Mouse (Mus musculus): ENCODE data around the gene Atp6v0b. TPM values are rescaled to one million over a fixed set of nuclear protein-coding genes. Genes with fewer than 3 reads are reported as not detected.

Atp6v0b gene
- polyA plus RNA-seq, 1 experiment from 2014 or later, result 531 TPM

- 83% methylated on average over 7 of the region's 7 CpGs for WGBS
- Histone ChIP-seq H3K27ac (ENCODE audit: low read length) (no peak overlapping the region), H3K9ac (replicated peaks; ENCODE audit: low read depth, low read length) (0 out of 2 replicates have a peak overlapping the region, but pooled peaks have one; percentile 29), H3K27me3 (replicated peaks; ENCODE audit: control insufficient read depth, insufficient read depth, low read length) (no peaks in the 10 kb centered on the region), H3K4me3 (replicated peaks; ENCODE audit: low read length) (no peak overlapping the region), H3K4me1 (replicated peaks; ENCODE audit: control insufficient read depth, insufficient read depth, low read length) (no peaks in the 10 kb centered on the region; the same call in 1 of the 2 replicates), H3K4me2 (ENCODE audit: low read length) (no peak overlapping the region), H3K36me3 (ENCODE audit: control insufficient read depth, insufficient read depth) (no peaks in the 10 kb centered on the region), H3K9me3 (ENCODE audit: control insufficient read depth, low read length) (no peaks in the 10 kb centered on the region)
- no peak for ATAC-seq
These were observed 36.3 kb downstream of the Atp6v0b start for GRCm38 (mm10) chr4:117850871-117851270.

GRCm38 (mm10) chr4:117850176-117850575, 37.0 kb downstream of the Atp6v0b start:
- 71% methylated on average over 7 of the region's 7 CpGs for WGBS
- no peak overlapping the region for H3K4me2 ChIP-seq (ENCODE audit: low read length)
- H3K36me3 ChIP-seq (ENCODE audit: control insufficient read depth, insufficient read depth), result no peaks in the 10 kb centered on the region
- no peak for ATAC-seq
- no peaks in the 10 kb centered on the region; the same call in 1 of the 2 replicates for H3K4me1 ChIP-seq (replicated peaks; ENCODE audit: control insufficient read depth, insufficient read depth, low read length)
- H3K9ac ChIP-seq (replicated peaks; ENCODE audit: low read depth, low read length), result no peak overlapping the region
- no peaks in the 10 kb centered on the region for H3K27me3 ChIP-seq (replicated peaks; ENCODE audit: control insufficient read depth, insufficient read depth, low read length)
- H3K27ac ChIP-seq (ENCODE audit: low read length), result no peak overlapping the region
- H3K9me3 ChIP-seq (ENCODE audit: control insufficient read depth, low read length), result no peaks in the 10 kb centered on the region
- no peak overlapping the region for H3K4me3 ChIP-seq (replicated peaks; ENCODE audit: low read length)

- no peak overlapping the region for H3K27ac ChIP-seq (ENCODE audit: low read length)
- no peak overlapping the region for H3K4me2 ChIP-seq (ENCODE audit: low read length)
- WGBS, result 10% methylated on average over 5 of the region's 5 CpGs
- H3K36me3 ChIP-seq (ENCODE audit: control insufficient read depth, insufficient read depth), result no peaks in the 10 kb centered on the region
- no peaks in the 10 kb centered on the region for H3K27me3 ChIP-seq (replicated peaks; ENCODE audit: control insufficient read depth, insufficient read depth, low read length)
- no peak overlapping the region for H3K9ac ChIP-seq (replicated peaks; ENCODE audit: low read depth, low read length)
- H3K9me3 ChIP-seq (ENCODE audit: control insufficient read depth, low read length), result no peaks in the 10 kb centered on the region
- no peak overlapping the region for H3K4me3 ChIP-seq (replicated peaks; ENCODE audit: low read length)
- peak; percentile 39; the same call in 1 of the 2 replicates for ATAC-seq
- H3K4me1 ChIP-seq (replicated peaks; ENCODE audit: control insufficient read depth, insufficient read depth, low read length), result no peaks in the 10 kb centered on the region; the same call in 1 of the 2 replicates
These were observed 37.6 kb downstream of the Atp6v0b start for GRCm38 (mm10) chr4:117849506-117849905.

GRCm38 (mm10) chr4:117849063-117849462, 38.1 kb downstream of the Atp6v0b start:
- H3K4me2 ChIP-seq (ENCODE audit: low read length), result no peak overlapping the region
- 0 out of 2 replicates have a peak, but pooled peaks have one; percentile 20 for ATAC-seq
- H3K4me1 ChIP-seq (replicated peaks; ENCODE audit: control insufficient read depth, insufficient read depth, low read length), result no peaks in the 10 kb centered on the region; the same call in 1 of the 2 replicates
- WGBS, result 46% methylated on average over 17 of the region's 17 CpGs
- no peak overlapping the region for H3K27ac ChIP-seq (ENCODE audit: low read length)
- no peaks in the 10 kb centered on the region for H3K9me3 ChIP-seq (ENCODE audit: control insufficient read depth, low read length)
- no peak overlapping the region for H3K4me3 ChIP-seq (replicated peaks; ENCODE audit: low read length)
- H3K9ac ChIP-seq (replicated peaks; ENCODE audit: low read depth, low read length), result no peak overlapping the region
- no peaks in the 10 kb centered on the region for H3K36me3 ChIP-seq (ENCODE audit: control insufficient read depth, insufficient read depth)
- H3K27me3 ChIP-seq (replicated peaks; ENCODE audit: control insufficient read depth, insufficient read depth, low read length), result no peaks in the 10 kb centered on the region

GRCm38 (mm10) chr4:117847011-117847410, 40.1 kb downstream of the Atp6v0b start:
- no peak overlapping the region for H3K4me3 ChIP-seq (replicated peaks; ENCODE audit: low read length)
- no peaks in the 10 kb centered on the region; the same call in 1 of the 2 replicates for H3K4me1 ChIP-seq (replicated peaks; ENCODE audit: control insufficient read depth, insufficient read depth, low read length)
- H3K9ac ChIP-seq (replicated peaks; ENCODE audit: low read depth, low read length), result no peak overlapping the region
- no peak for ATAC-seq
- H3K9me3 ChIP-seq (ENCODE audit: control insufficient read depth, low read length), result no peaks in the 10 kb centered on the region
- 13% methylated on average over 2 of the region's 2 CpGs for whole genome bisulfite sequencing
- no peaks in the 10 kb centered on the region for H3K27me3 ChIP-seq (replicated peaks; ENCODE audit: control insufficient read depth, insufficient read depth, low read length)
- no peak overlapping the region for H3K27ac ChIP-seq (ENCODE audit: low read length)
- no peak overlapping the region for H3K4me2 ChIP-seq (ENCODE audit: low read length)
- H3K36me3 ChIP-seq (ENCODE audit: control insufficient read depth, insufficient read depth), result no peaks in the 10 kb centered on the region

- Histone ChIP-seq H3K4me2 (ENCODE audit: low read length) (no peak overlapping the region), H3K27ac (ENCODE audit: low read length) (no peak overlapping the region), H3K9ac (replicated peaks; ENCODE audit: low read depth, low read length) (no peak overlapping the region), H3K36me3 (ENCODE audit: control insufficient read depth, insufficient read depth) (no peaks in the 10 kb centered on the region), H3K9me3 (ENCODE audit: control insufficient read depth, low read length) (no peaks in the 10 kb centered on the region), H3K27me3 (replicated peaks; ENCODE audit: control insufficient read depth, insufficient read depth, low read length) (no peaks in the 10 kb centered on the region), H3K4me1 (replicated peaks; ENCODE audit: control insufficient read depth, insufficient read depth, low read length) (no peaks in the 10 kb centered on the region; the same call in 1 of the 2 replicates), H3K4me3 (replicated peaks; ENCODE audit: low read length) (no peak overlapping the region)
- ATAC-seq, result no peak
- WGBS, result 94% methylated on average over 4 of the region's 4 CpGs
These were observed 40.9 kb downstream of the Atp6v0b start for GRCm38 (mm10) chr4:117846261-117846660.

GRCm38 (mm10) chr4:117845316-117845715, 41.8 kb downstream of the Atp6v0b start:
- Histone ChIP-seq H3K27ac (ENCODE audit: low read length) (no peak overlapping the region), H3K9ac (replicated peaks; ENCODE audit: low read depth, low read length) (no peak overlapping the region), H3K36me3 (ENCODE audit: control insufficient read depth, insufficient read depth) (no peaks in the 10 kb centered on the region), H3K4me1 (replicated peaks; ENCODE audit: control insufficient read depth, insufficient read depth, low read length) (no peaks in the 10 kb centered on the region; the same call in 1 of the 2 replicates), H3K9me3 (ENCODE audit: control insufficient read depth, low read length) (no peaks in the 10 kb centered on the region), H3K4me3 (replicated peaks; ENCODE audit: low read length) (no peak overlapping the region), H3K4me2 (ENCODE audit: low read length) (no peak overlapping the region), H3K27me3 (replicated peaks; ENCODE audit: control insufficient read depth, insufficient read depth, low read length) (no peaks in the 10 kb centered on the region)
- no peak for ATAC-seq
- WGBS, result 80% methylated on average over 11 of the region's 11 CpGs

- H3K36me3 ChIP-seq (ENCODE audit: control insufficient read depth, insufficient read depth), result no peaks in the 10 kb centered on the region
- no peak overlapping the region for H3K27ac ChIP-seq (ENCODE audit: low read length)
- no peak overlapping the region for H3K9ac ChIP-seq (replicated peaks; ENCODE audit: low read depth, low read length)
- H3K4me1 ChIP-seq (replicated peaks; ENCODE audit: control insufficient read depth, insufficient read depth, low read length), result no peaks in the 10 kb centered on the region; the same call in 1 of the 2 replicates
- H3K9me3 ChIP-seq (ENCODE audit: control insufficient read depth, low read length), result no peaks in the 10 kb centered on the region
- H3K4me2 ChIP-seq (ENCODE audit: low read length), result no peak overlapping the region
- H3K4me3 ChIP-seq (replicated peaks; ENCODE audit: low read length), result no peak overlapping the region
- 86% methylated on average over 5 of the region's 5 CpGs for WGBS
- no peaks in the 10 kb centered on the region for H3K27me3 ChIP-seq (replicated peaks; ENCODE audit: control insufficient read depth, insufficient read depth, low read length)
- ATAC-seq, result no peak
These were observed 42.7 kb downstream of the Atp6v0b start for GRCm38 (mm10) chr4:117844467-117844866.

- H3K27ac ChIP-seq (ENCODE audit: low read length), result no peak overlapping the region
- ATAC-seq, result no peak
- 89% methylated on average over 5 of the region's 5 CpGs for whole genome bisulfite sequencing
These were observed 44.0 kb downstream of the Atp6v0b start for GRCm38 (mm10) chr4:117843101-117843500.

GRCm38 (mm10) chr4:117841566-117841965, 45.6 kb downstream of the Atp6v0b start:
- Histone ChIP-seq H3K36me3 (ENCODE audit: control insufficient read depth, insufficient read depth) (no peaks in the 10 kb centered on the region), H3K4me1 (replicated peaks; ENCODE audit: control insufficient read depth, insufficient read depth, low read length) (no peaks in the 10 kb centered on the region), H3K27me3 (replicated peaks; ENCODE audit: control insufficient read depth, insufficient read depth, low read length) (no peaks in the 10 kb centered on the region), H3K4me2 (ENCODE audit: low read length) (no peak overlapping the region), H3K9me3 (ENCODE audit: control insufficient read depth, low read length) (no peaks in the 10 kb centered on the region), H3K27ac (ENCODE audit: low read length) (no peak overlapping the region), H3K4me3 (replicated peaks; ENCODE audit: low read length) (no peak overlapping the region), H3K9ac (replicated peaks; ENCODE audit: low read depth, low read length) (no peak overlapping the region)
- 77% methylated on average over 3 of the region's 3 CpGs for WGBS
- ATAC-seq, result no peak

More at GRCm38 (mm10) chr4:117843101-117843500, 44.0 kb downstream of the Atp6v0b start:
- Histone ChIP-seq H3K4me3 (replicated peaks; ENCODE audit: low read length) (no peak overlapping the region), H3K4me2 (ENCODE audit: low read length) (no peak overlapping the region), H3K27me3 (replicated peaks; ENCODE audit: control insufficient read depth, insufficient read depth, low read length) (no peaks in the 10 kb centered on the region), H3K9ac (replicated peaks; ENCODE audit: low read depth, low read length) (no peak overlapping the region), H3K9me3 (ENCODE audit: control insufficient read depth, low read length) (no peaks in the 10 kb centered on the region), H3K36me3 (ENCODE audit: control insufficient read depth, insufficient read depth) (no peaks in the 10 kb centered on the region), H3K4me1 (replicated peaks; ENCODE audit: control insufficient read depth, insufficient read depth, low read length) (no peaks in the 10 kb centered on the region)

Data from forebrain, embryonic 16.5 days (tissue).